Comparison of ENCODE assay signal across 10 mouse cellular contexts in genomic region chr19:44674621-44675245, GRCm38 (mm10).
DNase-seq lines count a peak whose midpoint lies in the region; ATAC-seq and TF ChIP-seq lines count a peak whose summit lies in the region.
"Had no signal": no experiment of that assay in that cellular context is flagged by ENCODE, and none has a peak within 500 bp of the region (broad histone marks: within the 10 kb centered on the region; RNA-seq: fewer than 3 reads in every experiment).

No protein-coding gene starts in this region.

- peak overlapping the region; percentile 21 for H3K4me3 ChIP-seq in lung, embryonic 14.5 days (ENCODE audit: low read depth, low read length)
- H3K4me3 ChIP-seq in hindbrain, embryonic 15.5 days = peak overlapping the region; percentile 26
- H3K4me3 ChIP-seq in neural tube, embryonic 14.5 days (ENCODE audit: low read depth, low read length) = peak overlapping the region; percentile 17

- 6% methylated on average over 45 of the region's 45 CpGs for WGBS in lung, embryonic 14.5 days
- 5% methylated on average over 45 of the region's 45 CpGs for WGBS in hindbrain, embryonic 15.5 days
- 5% methylated on average over 45 of the region's 45 CpGs for WGBS in neural tube, embryonic 14.5 days

- no peaks in the 10 kb centered on the region for H3K9me3 ChIP-seq in lung, embryonic 14.5 days (ENCODE audit: low read depth, low read length)
- H3K9me3 ChIP-seq in hindbrain, embryonic 15.5 days = no peaks in the 10 kb centered on the region
- H3K9me3 ChIP-seq in neural tube, embryonic 14.5 days (ENCODE audit: control insufficient read depth, low read length) = no peaks in the 10 kb centered on the region

- no peak for ATAC-seq in lung, embryonic 14.5 days (ENCODE audit: insufficient read depth)
- no peak for ATAC-seq in hindbrain, embryonic 15.5 days (ENCODE audit: low FRiP score, low read depth)
- ATAC-seq in neural tube, embryonic 14.5 days (ENCODE audit: low read depth) = no peak
- ATAC-seq: inflammation-experienced regulatory T-cells, adult 6 months had no signal

- no peaks in the 10 kb centered on the region for H3K36me3 ChIP-seq in lung, embryonic 14.5 days (ENCODE audit: insufficient read depth)
- no peaks in the 10 kb centered on the region for H3K36me3 ChIP-seq in hindbrain, embryonic 15.5 days
- H3K36me3 ChIP-seq in neural tube, embryonic 14.5 days (ENCODE audit: control insufficient read depth, insufficient read depth, low read length) = no peaks in the 10 kb centered on the region

- peaks cover 3% of the 10 kb centered on the region; the same call in 1 of the 2 replicates for H3K4me1 ChIP-seq in lung, embryonic 14.5 days (ENCODE audit: insufficient read depth)
- H3K4me1 ChIP-seq in hindbrain, embryonic 15.5 days (replicated peaks) = peaks cover 52% of the 10 kb centered on the region
- H3K4me1 ChIP-seq in neural tube, embryonic 14.5 days (ENCODE audit: control insufficient read depth, insufficient read depth, low read length) = peaks cover 24% of the 10 kb centered on the region

- intact Hi-C loops in gastrocnemius, postnatal 14 days (cut with DNase I; ENCODE audit: low total_unique reads) = no loop called here

- H3K27ac ChIP-seq in lung, embryonic 14.5 days (ENCODE audit: low read depth) = no peak overlapping the region
- peak overlapping the region; percentile 51; the same call in 1 of the 2 replicates for H3K27ac ChIP-seq in hindbrain, embryonic 15.5 days (replicated peaks)
- H3K27ac ChIP-seq in neural tube, embryonic 14.5 days (ENCODE audit: low read depth, low read length) = no peak overlapping the region

- TF ChIP-seq CTCF in lung, embryonic 14.5 days (IDR thresholded peaks at IDR 0.05; ENCODE audit: low read depth) = no peak

- H3K27me3 ChIP-seq in lung, embryonic 14.5 days (ENCODE audit: insufficient read depth, low read length) = peaks cover 91% of the 10 kb centered on the region
- H3K27me3 ChIP-seq in hindbrain, embryonic 15.5 days = peaks cover 78% of the 10 kb centered on the region
- H3K27me3 ChIP-seq in neural tube, embryonic 14.5 days (ENCODE audit: control insufficient read depth, insufficient read depth, low read length) = peaks cover 35% of the 10 kb centered on the region

- H3K4me2 ChIP-seq in lung, embryonic 14.5 days = peak overlapping the region; percentile 40; the same call in 1 of the 2 replicates
- H3K4me2 ChIP-seq in hindbrain, embryonic 15.5 days = peak overlapping the region; percentile 53
- H3K4me2 ChIP-seq in neural tube, embryonic 14.5 days (ENCODE audit: low read depth, low read length) = peak overlapping the region; percentile 38

- no peak overlapping the region for H3K9ac ChIP-seq in lung, embryonic 14.5 days
- H3K9ac ChIP-seq in hindbrain, embryonic 15.5 days = no peak overlapping the region
- no peak overlapping the region for H3K9ac ChIP-seq in neural tube, embryonic 14.5 days (replicated peaks; ENCODE audit: low read depth, low read length)

- peak; percentile 40 for DNase-seq in embryo, embryonic 10.5 days (ENCODE audit: low spot score)
- DNase-seq in embryo, embryonic 9.5 days (ENCODE audit: extremely low spot score) = no peak
- DNase-seq in lung, embryonic 14.5 days = peak; percentile 30
- DNase-seq in lung, postnatal 25 days (ENCODE audit: low spot score) = no peak
- DNase-seq in spleen, postnatal 14 days (ENCODE audit: low spot score in 2 of 2) = no peak
- DNase-seq in gastrocnemius, postnatal 14 days = no peak
- DNase-seq: liver had no signal

Comparison
In these comparisons a context has a peak if more than half of its experiments do, and no peak if none do; other contexts are left out.
1. DNase-seq: peak in embryo, embryonic 10.5 days (single experiment) and lung, embryonic 14.5 days (single experiment); none in embryo, embryonic 9.5 days (single experiment), lung, postnatal 25 days (single experiment), spleen, postnatal 14 days (0 of 2) and gastrocnemius, postnatal 14 days (single experiment).
2. Peak in every context shown above with its lines, with median percentiles within 50 percentile points of each other: H3K4me2 ChIP-seq and H3K4me3 ChIP-seq.